Mouse (Mus musculus): ENCODE data around the gene Dnah6. TPM values are rescaled to one million over a fixed set of nuclear protein-coding genes. Genes with fewer than 3 reads are reported as not detected.

Dnah6 gene
- polyA plus RNA-seq, 1 experiment from 2014 or later = 0.20 TPM

GRCm38 (mm10) chr6:73211602-73212001 is 9.8 kb downstream of the Dnah6 start:
- Histone ChIP-seq H3K4me3 (ENCODE audit: low read depth, low read length) (no peak overlapping the region), H3K4me1 (ENCODE audit: control insufficient read depth, insufficient read depth, low read length) (no peaks in the 10 kb centered on the region), H3K9me3 (ENCODE audit: control insufficient read depth, low read length) (no peaks in the 10 kb centered on the region), H3K27me3 (ENCODE audit: control insufficient read depth, insufficient read depth, low read length) (no peaks in the 10 kb centered on the region), H3K4me2 (ENCODE audit: low read depth, low read length) (no peak overlapping the region), H3K36me3 (ENCODE audit: control insufficient read depth, insufficient read depth, low read length) (no peaks in the 10 kb centered on the region), H3K27ac (ENCODE audit: low read depth, low read length) (no peak overlapping the region), H3K9ac (replicated peaks; ENCODE audit: low read depth, low read length) (no peak overlapping the region)
- ATAC-seq (ENCODE audit: low read depth) = no peak

DNA sequence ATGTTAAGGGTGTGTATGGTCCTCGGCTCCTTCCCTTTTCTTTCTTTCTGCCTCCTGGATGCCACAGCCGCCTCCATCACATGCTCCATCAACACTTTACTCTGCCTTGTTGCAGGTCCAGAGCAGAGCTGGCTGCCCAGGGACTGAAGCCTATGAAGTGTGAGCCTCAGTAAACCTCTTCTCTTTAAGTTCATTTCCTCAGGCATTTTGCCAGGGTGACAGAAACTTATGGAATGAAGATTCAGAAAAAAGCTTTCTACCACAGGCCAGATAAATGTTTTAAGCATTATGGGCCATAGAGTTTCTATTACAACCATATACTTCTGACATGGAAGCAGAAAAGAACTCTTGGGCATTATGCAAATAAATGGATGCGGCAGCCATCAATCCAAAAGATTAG is 10.4 kb downstream of the Dnah6 start:
- Histone ChIP-seq H3K4me2 (ENCODE audit: low read depth, low read length) (no peak overlapping the region), H3K9me3 (ENCODE audit: control insufficient read depth, low read length) (no peaks in the 10 kb centered on the region), H3K9ac (replicated peaks; ENCODE audit: low read depth, low read length) (no peak overlapping the region), H3K36me3 (ENCODE audit: control insufficient read depth, insufficient read depth, low read length) (no peaks in the 10 kb centered on the region), H3K27ac (ENCODE audit: low read depth, low read length) (no peak overlapping the region), H3K4me1 (ENCODE audit: control insufficient read depth, insufficient read depth, low read length) (no peaks in the 10 kb centered on the region), H3K4me3 (ENCODE audit: low read depth, low read length) (no peak overlapping the region), H3K27me3 (ENCODE audit: control insufficient read depth, insufficient read depth, low read length) (no peaks in the 10 kb centered on the region)
- 90% methylated on average over 3 of the region's 3 CpGs for WGBS
- no peak for ATAC-seq (ENCODE audit: low read depth)

- Histone ChIP-seq H3K9ac (replicated peaks; ENCODE audit: low read depth, low read length) (no peak overlapping the region), H3K27me3 (ENCODE audit: control insufficient read depth, insufficient read depth, low read length) (no peaks in the 10 kb centered on the region), H3K4me2 (ENCODE audit: low read depth, low read length) (no peak overlapping the region), H3K36me3 (ENCODE audit: control insufficient read depth, insufficient read depth, low read length) (no peaks in the 10 kb centered on the region), H3K4me1 (ENCODE audit: control insufficient read depth, insufficient read depth, low read length) (no peaks in the 10 kb centered on the region), H3K27ac (ENCODE audit: low read depth, low read length) (no peak overlapping the region), H3K9me3 (ENCODE audit: control insufficient read depth, low read length) (no peaks in the 10 kb centered on the region), H3K4me3 (ENCODE audit: low read depth, low read length) (no peak overlapping the region)
- 91% methylated on average over 4 of the region's 4 CpGs for WGBS
- ATAC-seq (ENCODE audit: low read depth) = no peak
Observed at GRCm38 (mm10) chr6:73210445-73210972, 10.9 kb downstream of the Dnah6 start.

- H3K36me3 ChIP-seq (ENCODE audit: control insufficient read depth, insufficient read depth, low read length) = no peaks in the 10 kb centered on the region
- H3K9ac ChIP-seq (replicated peaks; ENCODE audit: low read depth, low read length) = no peak overlapping the region
- H3K27ac ChIP-seq (ENCODE audit: low read depth, low read length) = no peak overlapping the region
- H3K4me2 ChIP-seq (ENCODE audit: low read depth, low read length) = no peak overlapping the region
- no peak for ATAC-seq (ENCODE audit: low read depth)
- no peaks in the 10 kb centered on the region for H3K9me3 ChIP-seq (ENCODE audit: control insufficient read depth, low read length)
- no peak overlapping the region for H3K4me3 ChIP-seq (ENCODE audit: low read depth, low read length)
- H3K4me1 ChIP-seq (ENCODE audit: control insufficient read depth, insufficient read depth, low read length) = no peaks in the 10 kb centered on the region
- whole genome bisulfite sequencing = 92% methylated on average over 6 of the region's 6 CpGs
- H3K27me3 ChIP-seq (ENCODE audit: control insufficient read depth, insufficient read depth, low read length) = no peaks in the 10 kb centered on the region
Observed at GRCm38 (mm10) chr6:73209598-73209997, 11.9 kb downstream of the Dnah6 start.

DNA sequence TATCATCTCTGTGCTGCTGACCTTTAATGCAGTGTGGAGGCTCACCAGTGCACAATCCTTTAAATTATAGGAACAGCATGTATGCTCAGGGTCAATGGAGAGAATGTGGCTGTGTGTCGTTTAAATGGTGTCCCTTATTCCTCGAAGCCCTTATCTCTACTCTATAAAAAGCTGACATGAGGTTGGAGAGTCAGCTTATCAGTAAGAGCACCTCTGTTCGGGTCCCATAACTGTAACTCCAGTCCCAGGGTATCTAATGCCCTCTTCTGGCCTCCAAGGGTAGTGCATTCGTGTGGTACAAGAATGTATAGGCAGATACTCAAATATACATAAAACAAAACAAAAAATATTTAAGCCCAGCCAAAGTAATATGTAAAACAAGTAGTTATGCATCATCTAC is 16.5 kb downstream of the Dnah6 start:
- Histone ChIP-seq H3K4me1 (ENCODE audit: control insufficient read depth, insufficient read depth, low read length) (no peaks in the 10 kb centered on the region), H3K36me3 (ENCODE audit: control insufficient read depth, insufficient read depth, low read length) (no peaks in the 10 kb centered on the region), H3K27me3 (ENCODE audit: control insufficient read depth, insufficient read depth, low read length) (no peaks in the 10 kb centered on the region), H3K4me3 (ENCODE audit: low read depth, low read length) (no peak overlapping the region), H3K9ac (replicated peaks; ENCODE audit: low read depth, low read length) (no peak overlapping the region), H3K4me2 (ENCODE audit: low read depth, low read length) (no peak overlapping the region), H3K9me3 (ENCODE audit: control insufficient read depth, low read length) (no peaks in the 10 kb centered on the region), H3K27ac (ENCODE audit: low read depth, low read length) (no peak overlapping the region)
- WGBS = 82% methylated on average over 4 of the region's 4 CpGs
- no peak for ATAC-seq (ENCODE audit: low read depth)

DNA sequence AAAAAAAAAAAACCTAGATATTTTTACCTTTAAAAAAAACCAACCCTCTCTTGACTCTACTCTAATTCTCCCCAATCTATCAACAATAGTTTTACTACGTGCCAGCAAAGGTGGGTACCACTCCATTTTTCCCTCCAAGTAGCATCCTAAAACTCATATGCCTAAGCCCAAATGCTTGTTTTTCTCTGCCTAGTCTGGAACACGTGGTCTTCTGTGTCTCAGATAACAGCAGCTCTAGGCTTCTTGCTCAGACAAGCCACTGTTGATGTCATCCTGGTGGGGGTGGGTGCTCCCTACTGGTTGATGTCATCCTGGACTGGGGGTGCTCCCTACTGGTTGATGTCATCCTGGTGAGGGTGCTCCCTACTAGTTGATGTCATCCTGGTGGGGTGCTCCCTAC is 17.7 kb downstream of the Dnah6 start:
- Histone ChIP-seq H3K4me2 (ENCODE audit: low read depth, low read length) (no peak overlapping the region), H3K4me3 (ENCODE audit: low read depth, low read length) (no peak overlapping the region), H3K27ac (ENCODE audit: low read depth, low read length) (no peak overlapping the region), H3K9me3 (ENCODE audit: control insufficient read depth, low read length) (no peaks in the 10 kb centered on the region), H3K4me1 (ENCODE audit: control insufficient read depth, insufficient read depth, low read length) (no peaks in the 10 kb centered on the region), H3K36me3 (ENCODE audit: control insufficient read depth, insufficient read depth, low read length) (no peaks in the 10 kb centered on the region), H3K9ac (replicated peaks; ENCODE audit: low read depth, low read length) (no peak overlapping the region), H3K27me3 (ENCODE audit: control insufficient read depth, insufficient read depth, low read length) (no peaks in the 10 kb centered on the region)
- ATAC-seq (ENCODE audit: low read depth) = no peak
- WGBS = 83% methylated on average over 2 of the region's 2 CpGs

DNA sequence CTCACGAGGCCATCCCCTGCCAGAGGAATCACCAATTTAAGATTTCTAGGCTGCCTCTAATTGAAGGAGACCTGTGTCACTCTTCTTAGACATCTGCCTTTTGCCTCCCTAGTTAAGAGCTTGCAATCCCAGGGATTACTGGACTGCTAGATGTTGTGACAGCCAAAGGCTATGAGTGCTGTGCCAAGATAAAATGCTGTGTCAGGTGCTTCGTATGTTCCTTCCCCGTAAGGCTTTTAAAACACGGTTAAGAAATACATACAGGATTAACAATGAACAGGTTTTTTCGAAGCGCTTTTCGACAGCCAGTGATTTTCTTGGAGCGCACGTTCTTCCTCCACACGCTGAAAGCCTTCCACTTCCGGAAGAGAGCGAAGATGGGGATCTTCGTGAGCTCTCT is 26.2 kb downstream of the Dnah6 start:
- H3K27me3 ChIP-seq (ENCODE audit: control insufficient read depth, insufficient read depth, low read length) = no peaks in the 10 kb centered on the region
- no peak overlapping the region for H3K27ac ChIP-seq (ENCODE audit: low read depth, low read length)
- H3K9ac ChIP-seq (replicated peaks; ENCODE audit: low read depth, low read length) = no peak overlapping the region
- H3K4me2 ChIP-seq (ENCODE audit: low read depth, low read length) = no peak overlapping the region
- no peak overlapping the region for H3K4me3 ChIP-seq (ENCODE audit: low read depth, low read length)
- H3K4me1 ChIP-seq (ENCODE audit: control insufficient read depth, insufficient read depth, low read length) = no peaks in the 10 kb centered on the region
- no peaks in the 10 kb centered on the region for H3K9me3 ChIP-seq (ENCODE audit: control insufficient read depth, low read length)
- no peaks in the 10 kb centered on the region for H3K36me3 ChIP-seq (ENCODE audit: control insufficient read depth, insufficient read depth, low read length)
- WGBS = 95% methylated on average over 13 of the region's 13 CpGs
- no peak for ATAC-seq (ENCODE audit: low read depth)

DNA sequence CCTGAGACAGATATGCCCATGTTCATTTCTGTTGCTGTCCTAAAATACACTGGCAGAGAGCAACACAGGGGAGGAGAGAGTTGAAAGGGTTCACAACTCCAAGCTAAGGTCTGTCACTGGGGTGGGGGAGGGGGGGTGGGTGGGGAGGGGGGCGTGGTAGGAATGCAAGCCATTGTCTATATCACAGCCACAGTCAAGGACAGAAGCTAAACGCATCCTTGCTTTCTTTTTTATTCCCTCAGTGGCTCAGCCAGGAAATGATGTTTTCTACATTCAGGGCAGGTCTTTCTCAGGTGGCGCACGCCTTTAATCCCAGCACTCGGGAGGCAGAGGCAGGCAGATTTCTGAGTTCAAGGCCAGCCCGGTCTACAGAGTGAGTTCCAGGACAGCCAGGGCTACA is 30.7 kb downstream of the Dnah6 start:
- Histone ChIP-seq H3K4me3 (ENCODE audit: low read depth, low read length) (no peak overlapping the region), H3K36me3 (ENCODE audit: control insufficient read depth, insufficient read depth, low read length) (no peaks in the 10 kb centered on the region), H3K9ac (replicated peaks; ENCODE audit: low read depth, low read length) (no peak overlapping the region), H3K9me3 (ENCODE audit: control insufficient read depth, low read length) (no peaks in the 10 kb centered on the region), H3K27me3 (ENCODE audit: control insufficient read depth, insufficient read depth, low read length) (no peaks in the 10 kb centered on the region), H3K4me1 (ENCODE audit: control insufficient read depth, insufficient read depth, low read length) (no peaks in the 10 kb centered on the region), H3K4me2 (ENCODE audit: low read depth, low read length) (no peak overlapping the region), H3K27ac (ENCODE audit: low read depth, low read length) (no peak overlapping the region)
- WGBS = 70% methylated on average over 6 of the region's 6 CpGs
- no peak for ATAC-seq (ENCODE audit: low read depth)

DNA sequence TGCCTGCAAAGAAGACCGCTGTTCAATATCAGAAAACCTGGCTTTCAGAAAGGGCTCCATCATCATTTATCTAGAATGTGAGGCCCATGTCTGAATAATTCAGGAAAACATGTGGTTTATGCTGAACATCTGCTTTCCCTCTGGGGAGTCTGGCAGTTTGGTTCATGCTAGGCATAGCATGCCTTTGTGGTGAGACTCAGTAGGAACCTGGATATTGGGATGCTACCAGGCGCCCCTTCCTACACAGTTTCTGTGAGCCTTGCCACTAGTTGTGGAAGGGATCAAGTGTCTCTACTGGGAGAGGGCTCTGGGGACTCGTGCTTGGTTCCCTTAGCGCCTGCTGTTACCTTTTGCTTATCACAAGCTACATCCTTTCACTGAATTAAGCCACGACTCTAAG is 37.2 kb downstream of the Dnah6 start:
- 71% methylated on average over 5 of the region's 5 CpGs for WGBS
- ATAC-seq (ENCODE audit: low read depth) = no peak
- no peaks in the 10 kb centered on the region for H3K36me3 ChIP-seq (ENCODE audit: control insufficient read depth, insufficient read depth, low read length)
- H3K4me1 ChIP-seq (ENCODE audit: control insufficient read depth, insufficient read depth, low read length) = no peaks in the 10 kb centered on the region
- H3K4me3 ChIP-seq (ENCODE audit: low read depth, low read length) = no peak overlapping the region
- H3K27me3 ChIP-seq (ENCODE audit: control insufficient read depth, insufficient read depth, low read length) = no peaks in the 10 kb centered on the region
- H3K9ac ChIP-seq (replicated peaks; ENCODE audit: low read depth, low read length) = no peak overlapping the region
- H3K27ac ChIP-seq (ENCODE audit: low read depth, low read length) = no peak overlapping the region
- no peak overlapping the region for H3K4me2 ChIP-seq (ENCODE audit: low read depth, low read length)
- H3K9me3 ChIP-seq (ENCODE audit: control insufficient read depth, low read length) = no peaks in the 10 kb centered on the region

DNA sequence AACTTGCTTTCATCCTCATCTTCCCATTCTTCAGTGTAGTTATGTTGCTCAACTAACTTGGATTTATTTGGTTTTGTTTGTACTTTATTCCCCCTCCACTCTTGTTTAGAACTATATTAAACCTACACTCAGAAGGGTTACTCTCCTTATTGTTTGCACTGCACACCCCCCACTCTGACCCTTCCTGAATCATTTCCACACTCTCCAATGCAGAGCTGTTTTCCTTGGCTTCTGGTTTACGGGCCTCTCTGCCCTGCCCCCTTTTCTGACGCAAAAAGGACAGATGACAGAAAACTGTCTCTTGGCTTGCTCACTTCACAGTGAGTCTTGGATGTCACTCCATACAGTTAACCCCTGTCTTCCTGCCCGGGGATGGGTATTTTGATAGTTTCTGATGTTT is 38.5 kb downstream of the Dnah6 start:
- Histone ChIP-seq H3K9me3 (ENCODE audit: control insufficient read depth, low read length) (no peaks in the 10 kb centered on the region), H3K36me3 (ENCODE audit: control insufficient read depth, insufficient read depth, low read length) (no peaks in the 10 kb centered on the region), H3K27ac (ENCODE audit: low read depth, low read length) (no peak overlapping the region), H3K4me2 (ENCODE audit: low read depth, low read length) (no peak overlapping the region), H3K4me1 (ENCODE audit: control insufficient read depth, insufficient read depth, low read length) (no peaks in the 10 kb centered on the region), H3K27me3 (ENCODE audit: control insufficient read depth, insufficient read depth, low read length) (no peaks in the 10 kb centered on the region), H3K4me3 (ENCODE audit: low read depth, low read length) (no peak overlapping the region), H3K9ac (replicated peaks; ENCODE audit: low read depth, low read length) (no peak overlapping the region)
- ATAC-seq (ENCODE audit: low read depth) = no peak
- 52% methylated on average over 3 of the region's 3 CpGs for WGBS
